Mouse (Mus musculus): ENCODE results near the gene Tent5a.

- TF ChIP-seq POLR2A (IDR thresholded peaks at IDR 0.05; ENCODE audit: borderline replicate concordance, control insufficient read depth, low read depth, low read length): no peak
- TF ChIP-seq CTCF (IDR thresholded peaks at IDR 0.05; ENCODE audit: control insufficient read depth, insufficient read depth, low read length): no peak
Measured at GRCm38 (mm10) chr9:85312473-85312872, 14.7 kb downstream of the Tent5a start, which contains the start of gene Gm11114.
